Mouse (Mus musculus) ES-Bruce4 (cell line): ENCODE measurements at regions not wholly inside any gene's neighbourhood (a gene's known extent, or its start where the extent isn't known, plus 50 kb on each side); places are given as distances from the start of the nearest gene placed in this dataset.

Source experiments
- H3K27ac ChIP-seq: 2 replicates; pipeline ENCODE4 v1.5.1; 2012; ENCODE audit warnings: low read length, inconsistent platforms; ENCODE audit not compliant: insufficient read depth
- H3K27me3 ChIP-seq: 2 replicates; pipeline ENCODE4 v1.6.1; 2012; ENCODE audit warnings: mild to moderate bottlenecking, low read length, inconsistent platforms; ENCODE audit not compliant: control insufficient read depth, poor library complexity, insufficient read depth, severe bottlenecking
- H3K36me3 ChIP-seq: 2 replicates; pipeline ENCODE4 v1.6.1; 2012; ENCODE audit warnings: inconsistent platforms, mild to moderate bottlenecking, low read length, moderate library complexity; ENCODE audit not compliant: control insufficient read depth, poor library complexity, insufficient read depth, severe bottlenecking
- H3K4me1 ChIP-seq: one replicate; pipeline ENCODE4 v1.8.1; 2011; ENCODE audit warnings: low read length; ENCODE audit not compliant: control insufficient read depth, insufficient read depth
- H3K4me3 ChIP-seq: 2 replicates; pipeline ENCODE4 v1.5.1; 2011; ENCODE audit warnings: low read depth, mild to moderate bottlenecking, low read length
- H3K9ac ChIP-seq: 2 replicates; pipeline ENCODE4 v1.6.1; 2012; ENCODE audit warnings: low read depth, mild to moderate bottlenecking, inconsistent platforms; ENCODE audit not compliant: poor library complexity, severe bottlenecking
- H3K9me3 ChIP-seq: replicated peaks from 2 replicates; pipeline ENCODE4 v1.6.1; 2012; ENCODE audit warnings: mild to moderate bottlenecking, low read length, inconsistent platforms; ENCODE audit not compliant: control insufficient read depth, poor library complexity, insufficient read depth, severe bottlenecking
- CTCF ChIP-seq: IDR thresholded peaks from one replicate; pipeline ENCODE4 v1.8.1; 2011; ENCODE audit warnings: low read depth, low read length
- EP300 ChIP-seq: IDR thresholded peaks from 2 replicates; pipeline ENCODE4 v1.6.1; 2011; ENCODE audit warnings: low read depth, low read length; ENCODE audit not compliant: insufficient read depth
- POLR2A ChIP-seq: IDR thresholded peaks from one replicate; pipeline ENCODE4 v1.8.1; 2011; ENCODE audit warnings: low read length; ENCODE audit not compliant: insufficient read depth

GRCm38 (mm10) chr9:23083562-23083961 lies 139.3 kb upstream of the Bmper start:
- no peaks in the 10 kb centered on the region for H3K9me3 ChIP-seq
- TF ChIP-seq CTCF (no peak), POLR2A (no peak), EP300 (no peak)
- no peak overlapping the region for H3K27ac ChIP-seq
- H3K4me3 ChIP-seq, result no peak overlapping the region
- H3K36me3 ChIP-seq, result no peaks in the 10 kb centered on the region
- H3K4me1 ChIP-seq, result no peaks in the 10 kb centered on the region
- H3K9ac ChIP-seq, result no peak overlapping the region
- no peaks in the 10 kb centered on the region for H3K27me3 ChIP-seq

DNA sequence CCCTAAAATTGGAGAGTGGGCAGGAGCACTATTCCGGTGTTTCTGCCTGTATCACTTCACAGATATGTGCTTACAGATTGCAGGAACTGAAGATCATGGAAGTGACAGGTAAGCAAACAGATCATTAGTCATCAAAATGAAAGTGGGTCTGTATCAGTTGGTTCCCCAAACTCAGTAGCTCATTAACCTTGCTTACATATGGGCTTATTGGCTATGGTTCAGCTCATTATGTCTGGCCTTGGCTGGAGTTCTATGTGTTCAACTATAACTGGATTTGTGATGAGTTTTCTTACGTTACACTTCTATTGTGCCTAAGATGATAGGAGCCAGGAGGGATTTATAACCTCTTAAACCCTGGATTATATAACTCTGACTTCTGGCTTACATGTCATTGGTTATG lies 133.5 kb upstream of the Bmper start:
- Histone ChIP-seq H3K4me1 (no peaks in the 10 kb centered on the region), H3K9me3 (no peaks in the 10 kb centered on the region), H3K36me3 (no peaks in the 10 kb centered on the region), H3K27ac (no peak overlapping the region), H3K27me3 (no peaks in the 10 kb centered on the region), H3K9ac (no peak overlapping the region), H3K4me3 (no peak overlapping the region)
- TF ChIP-seq EP300 (no peak), POLR2A (no peak), CTCF (no peak)

DNA sequence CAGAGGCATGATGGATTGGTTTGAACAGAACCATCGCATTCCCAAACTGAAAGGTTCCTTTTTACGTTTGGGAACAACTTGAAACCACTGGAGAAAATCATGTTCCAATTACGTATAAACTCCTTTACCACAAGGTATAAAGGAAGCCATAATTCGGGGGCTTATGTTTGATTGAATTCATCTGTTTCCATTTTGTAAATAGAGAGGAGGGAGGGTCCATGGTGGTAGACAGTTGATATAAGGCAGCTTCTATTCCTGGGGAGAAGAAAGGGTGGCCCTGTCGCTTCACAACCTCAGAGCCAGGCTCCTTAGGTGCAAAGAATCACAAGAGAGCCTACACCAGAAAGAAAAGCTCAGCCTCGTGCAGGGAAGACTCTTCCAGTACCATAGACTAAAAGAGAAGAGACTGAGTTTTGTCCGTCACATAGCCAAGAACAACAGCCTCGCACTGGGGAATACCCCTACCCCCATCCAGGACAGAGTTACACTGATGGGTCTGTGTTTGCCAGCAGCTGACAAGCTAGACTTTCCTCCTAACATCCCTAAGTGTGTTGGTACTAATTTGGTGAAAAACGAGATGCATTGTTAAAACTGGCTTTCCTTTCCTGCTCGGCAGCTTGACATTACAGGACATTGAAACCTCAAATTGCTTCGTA lies 125.6 kb upstream of the Bmper start:
- Histone ChIP-seq H3K27ac (no peak overlapping the region), H3K27me3 (no peaks in the 10 kb centered on the region), H3K36me3 (no peaks in the 10 kb centered on the region), H3K4me3 (no peak overlapping the region), H3K9me3 (no peaks in the 10 kb centered on the region), H3K4me1 (no peaks in the 10 kb centered on the region), H3K9ac (no peak overlapping the region)
- TF ChIP-seq POLR2A (no peak), CTCF (no peak), EP300 (no peak)

DNA sequence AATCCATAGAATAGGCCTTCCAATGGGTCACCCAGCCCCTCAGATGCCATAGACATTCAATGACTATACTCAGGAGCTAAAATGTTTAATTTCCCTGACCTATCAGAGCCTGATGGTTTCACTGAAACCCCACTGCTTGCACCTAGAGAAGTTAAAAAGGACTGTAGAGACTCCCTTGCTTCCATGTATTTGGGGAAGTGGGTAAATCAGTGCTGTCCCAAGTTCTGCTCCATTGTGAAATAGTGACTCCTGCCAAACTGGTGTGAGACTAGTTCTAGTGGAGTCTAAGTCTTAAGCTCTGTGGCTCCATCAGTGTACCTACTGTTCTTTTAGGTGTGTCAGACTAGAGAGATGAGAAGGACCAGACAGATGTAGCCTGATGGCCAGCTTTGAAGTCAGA lies 121.3 kb upstream of the Bmper start:
- no peak overlapping the region for H3K9ac ChIP-seq
- no peaks in the 10 kb centered on the region for H3K9me3 ChIP-seq
- H3K4me3 ChIP-seq, result no peak overlapping the region
- TF ChIP-seq POLR2A (no peak), EP300 (no peak), CTCF (no peak)
- no peaks in the 10 kb centered on the region for H3K27me3 ChIP-seq
- H3K27ac ChIP-seq, result no peak overlapping the region
- H3K36me3 ChIP-seq, result no peaks in the 10 kb centered on the region
- no peaks in the 10 kb centered on the region for H3K4me1 ChIP-seq

DNA sequence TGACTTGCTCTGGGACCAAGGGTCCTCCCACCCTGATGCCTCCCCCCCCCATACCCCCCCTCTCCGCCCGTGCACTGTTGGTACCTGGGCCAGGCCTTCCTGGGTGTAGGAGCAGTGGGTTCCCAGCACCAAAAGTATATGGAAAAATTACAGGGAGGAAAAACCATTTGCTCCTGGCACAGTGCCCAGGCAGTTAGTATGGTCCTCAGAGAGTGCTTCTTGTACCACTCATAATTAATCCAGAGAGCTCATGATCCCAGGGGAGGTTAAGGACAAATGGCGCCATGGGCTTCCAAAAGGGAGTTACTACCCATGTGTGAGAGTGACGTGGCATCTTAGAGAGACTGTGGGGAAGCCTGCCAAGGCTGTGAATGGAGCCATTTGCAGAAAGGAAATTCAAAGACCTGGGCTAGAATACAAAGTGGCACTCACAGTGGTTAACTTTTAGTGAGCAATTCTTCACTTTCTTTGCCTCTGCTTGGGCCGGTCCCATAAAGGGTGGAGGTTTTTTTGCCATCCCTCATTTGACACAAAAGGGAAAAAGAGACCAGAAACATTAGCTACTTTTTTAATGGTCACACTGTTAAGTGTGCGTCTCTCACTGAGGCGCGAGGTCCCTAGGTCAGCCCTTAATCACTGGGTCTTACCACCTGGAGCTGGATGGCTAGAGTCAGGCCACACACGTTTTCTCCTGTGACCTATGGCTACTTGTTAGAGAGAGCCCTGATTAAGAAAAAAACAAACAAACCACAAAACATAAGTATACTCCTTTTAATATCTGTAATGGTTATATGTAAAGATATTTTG lies 120.7 kb upstream of the Bmper start:
- H3K9ac ChIP-seq, result no peak overlapping the region
- TF ChIP-seq POLR2A, result no peak
- no peak for TF ChIP-seq CTCF
- TF ChIP-seq EP300, result no peak
- H3K36me3 ChIP-seq, result no peaks in the 10 kb centered on the region
- H3K9me3 ChIP-seq, result no peaks in the 10 kb centered on the region
- H3K4me1 ChIP-seq, result no peaks in the 10 kb centered on the region
- H3K27ac ChIP-seq, result no peak overlapping the region
- no peaks in the 10 kb centered on the region for H3K27me3 ChIP-seq
- H3K4me3 ChIP-seq, result no peak overlapping the region

GRCm38 (mm10) chr9:23111500-23111899 lies 111.4 kb upstream of the Bmper start:
- TF ChIP-seq POLR2A (no peak), EP300 (no peak), CTCF (no peak)
- Histone ChIP-seq H3K27ac (no peak overlapping the region), H3K36me3 (no peaks in the 10 kb centered on the region), H3K9ac (no peak overlapping the region), H3K27me3 (no peaks in the 10 kb centered on the region), H3K9me3 (no peaks in the 10 kb centered on the region), H3K4me1 (no peaks in the 10 kb centered on the region), H3K4me3 (no peak overlapping the region)
